Mouse (Mus musculus) thymus, adult 18-20 months (tissue): Measurements from ENCODE around the gene Esr1.

ENCODE experiments used
- DNase-seq, 2 experiments: peaks; one replicate each; pipeline ENCODE4 v3.0.0; 2022; ENCODE audit warnings: mixed read lengths in 2 of 2

The Esr1 gene

DNA sequence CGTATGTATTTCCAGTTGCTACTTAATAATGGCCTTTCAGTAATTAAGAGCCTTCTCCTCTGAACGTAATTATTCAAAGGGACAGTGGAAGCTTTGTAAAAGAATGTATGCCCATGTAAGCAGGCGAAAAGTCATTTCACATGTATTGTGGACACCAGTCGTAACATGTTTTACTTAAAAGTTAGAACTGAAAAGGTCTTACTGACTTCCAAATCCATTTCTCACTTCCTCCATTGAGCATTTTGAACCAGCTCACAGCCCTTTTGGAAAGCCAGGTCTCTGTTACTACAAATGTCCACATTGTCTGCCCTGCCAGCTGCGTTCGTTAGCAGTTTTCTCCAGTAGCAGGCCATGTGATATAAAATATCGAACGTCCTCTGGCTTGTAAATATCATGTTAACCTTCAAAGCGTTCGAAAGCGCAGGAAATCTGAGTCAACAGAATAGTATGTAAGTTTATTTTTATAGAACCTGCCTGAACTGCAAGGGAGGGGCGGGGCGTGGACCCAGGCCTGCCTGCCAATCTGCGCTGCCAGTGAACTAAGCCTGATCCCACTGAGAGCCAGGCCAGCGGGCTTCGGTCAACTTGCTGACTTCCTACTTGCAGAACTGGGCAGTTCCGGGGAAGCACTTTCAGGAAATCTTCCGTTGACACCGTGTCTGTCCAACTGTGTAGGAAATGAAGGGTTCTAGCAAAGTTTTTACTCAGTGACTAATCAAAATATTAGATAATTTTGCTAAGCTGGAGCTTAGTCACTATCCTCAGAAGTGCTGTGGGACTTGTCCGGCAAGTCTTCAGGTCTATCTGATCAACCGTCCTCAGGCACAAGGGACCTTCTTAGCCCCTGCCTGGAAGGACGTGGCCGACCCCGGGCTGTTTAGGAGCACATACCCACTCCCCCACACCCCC lies 9.5 kb downstream of the Esr1 start:
- DNase-seq, result peak; percentile 50 to 55

DNA sequence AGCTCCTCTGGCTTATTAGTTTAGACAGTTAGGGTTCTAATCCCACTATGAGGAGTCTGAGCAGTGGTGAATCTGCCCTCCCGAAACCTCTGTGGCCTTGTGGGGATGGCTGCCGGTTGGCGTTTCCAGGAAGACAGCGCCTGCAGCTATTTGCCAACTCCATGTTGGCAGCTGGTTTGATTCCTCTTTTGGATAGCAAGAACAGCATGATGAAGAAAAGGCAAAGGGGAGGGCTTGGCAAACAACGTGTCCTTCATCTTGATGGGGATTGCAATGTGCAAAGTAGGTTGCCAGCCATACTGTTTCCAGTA lies 10.1 kb downstream of the Esr1 start:
- DNase-seq, result no peak

DNA sequence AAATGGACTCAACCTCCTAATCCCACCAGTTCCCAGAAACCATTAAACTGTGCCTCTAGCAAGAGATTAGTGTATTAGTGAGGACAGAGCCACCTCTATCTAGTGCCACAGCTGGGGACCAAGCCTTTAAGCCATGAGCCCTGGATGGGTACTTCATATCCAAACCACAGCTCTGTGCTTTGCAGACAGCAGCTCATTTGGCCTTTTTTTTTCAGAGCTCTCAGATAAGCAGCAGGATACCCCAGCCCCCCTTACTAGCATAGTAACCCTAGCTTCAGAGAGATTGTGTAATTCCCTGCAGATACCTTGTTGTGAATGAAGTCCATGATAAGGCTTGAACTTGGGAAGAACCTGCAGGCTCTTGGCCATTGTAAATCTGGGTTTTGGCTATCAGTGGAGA lies 11.9 kb downstream of the Esr1 start:
- no peak for DNase-seq

DNA sequence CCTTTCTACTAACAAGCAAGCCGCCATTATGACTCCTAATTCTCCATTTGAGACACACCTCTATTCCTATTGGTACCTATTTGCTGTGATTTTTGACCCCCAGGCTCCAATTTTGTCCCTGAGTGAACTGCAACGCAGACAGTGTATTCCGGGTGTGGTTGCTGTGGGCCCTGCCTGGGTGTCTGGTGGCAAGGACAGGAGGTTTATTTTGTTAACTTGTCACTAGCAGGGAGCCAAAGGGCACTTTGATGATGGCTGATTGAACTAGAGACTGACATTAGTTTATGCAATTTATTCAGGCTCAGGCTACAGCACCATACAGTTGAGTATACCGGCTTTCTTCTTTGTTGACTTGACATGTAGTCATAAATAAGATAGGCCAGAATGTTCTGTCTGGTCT lies 13.2 kb downstream of the Esr1 start:
- no peak for DNase-seq

DNA sequence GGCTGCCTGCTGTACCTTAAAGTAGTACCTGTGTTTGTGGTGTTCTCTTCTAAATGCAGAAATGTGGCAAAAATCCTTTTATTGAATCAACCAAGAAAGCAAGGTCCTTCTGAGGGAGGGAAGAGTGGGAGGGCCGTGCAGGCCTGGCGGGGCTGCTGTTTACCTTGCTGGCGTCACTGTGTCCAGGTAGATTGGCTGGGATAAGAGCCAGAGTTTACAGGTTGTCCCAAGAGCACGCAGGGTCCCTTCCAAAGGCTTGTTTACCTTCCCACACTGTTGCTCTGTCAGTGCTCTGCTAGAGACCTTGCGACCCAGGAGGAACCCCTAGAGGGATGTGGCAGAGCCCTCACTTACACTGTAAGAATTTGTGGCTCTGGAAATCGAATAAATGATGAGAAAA lies 13.9 kb downstream of the Esr1 start:
- DNase-seq, result no peak

DNA sequence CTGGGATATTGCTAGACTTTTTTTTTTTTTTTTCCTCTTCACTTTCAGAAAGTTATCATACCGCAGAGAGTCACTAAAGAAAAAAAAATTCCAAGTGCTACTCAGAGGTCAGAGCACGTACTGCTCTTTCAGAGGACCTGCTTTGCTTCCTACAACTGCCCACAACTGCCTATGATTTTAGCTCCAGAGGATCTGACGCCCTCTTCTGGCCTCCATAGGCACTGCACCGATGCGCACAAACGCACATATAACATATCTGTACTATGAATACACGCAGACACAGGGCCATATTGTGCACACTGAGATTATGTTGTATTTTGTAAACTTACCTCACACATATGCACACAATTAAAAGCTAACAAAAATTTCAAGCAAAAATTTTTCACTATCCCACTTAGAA lies 15.0 kb downstream of the Esr1 start:
- no peak for DNase-seq

DNA sequence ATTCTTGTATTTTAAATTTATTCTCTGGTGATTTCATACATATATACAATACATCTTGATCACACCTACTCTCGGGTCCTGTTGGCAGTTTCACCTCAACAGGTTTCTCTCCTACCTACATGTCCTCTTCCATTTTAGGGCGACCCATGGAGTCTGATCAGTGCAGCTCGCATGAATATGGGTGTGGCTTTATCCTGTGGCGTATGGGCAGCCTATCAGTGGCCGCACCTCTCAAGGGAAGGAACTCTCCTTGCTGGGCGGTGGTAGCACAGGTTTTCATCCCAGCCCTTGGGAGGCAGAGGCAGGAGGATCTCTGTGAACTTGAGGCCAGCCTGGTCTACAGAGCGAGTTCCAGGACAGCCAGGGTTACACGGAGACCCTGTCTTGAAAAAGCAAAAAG lies 15.6 kb downstream of the Esr1 start:
- DNase-seq, result no peak

DNA sequence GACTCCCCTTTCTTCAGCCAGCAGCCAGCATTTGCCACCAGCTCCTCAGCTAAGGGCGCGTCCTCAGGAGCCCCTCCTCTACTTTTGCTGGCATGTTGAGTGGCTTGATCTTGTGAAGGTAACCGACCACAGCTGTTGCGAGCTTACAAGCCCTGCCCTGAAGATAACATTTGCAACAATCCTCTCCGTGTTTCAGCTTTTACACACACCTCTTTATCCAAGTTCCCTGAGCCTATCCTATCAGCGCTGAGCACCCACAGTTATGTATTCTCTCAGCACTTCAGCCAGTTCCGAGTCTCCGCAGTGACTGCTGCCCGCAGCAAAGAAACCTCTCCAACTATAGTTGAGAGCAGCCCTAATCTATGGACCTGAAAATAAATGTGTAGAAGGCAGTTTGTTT lies 16.0 kb downstream of the Esr1 start:
- no peak for DNase-seq

DNA sequence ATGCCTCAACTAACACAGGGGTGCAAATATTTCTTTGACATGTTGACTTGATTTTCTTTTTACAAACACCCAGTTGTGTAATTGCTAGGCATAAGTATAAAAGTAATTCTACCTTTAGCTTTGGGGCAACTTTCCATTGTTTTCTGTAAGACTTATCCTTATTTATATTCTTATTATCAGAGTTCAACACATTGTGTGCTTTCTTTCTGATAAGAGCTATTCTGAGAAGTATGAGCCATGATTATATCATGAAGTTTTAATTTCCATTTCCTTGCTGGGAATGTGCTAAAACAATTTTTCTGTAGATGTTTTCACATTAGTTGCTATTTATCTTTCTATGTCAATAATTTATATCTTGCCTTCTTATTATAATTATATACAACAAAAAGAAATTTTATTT lies 17.9 kb downstream of the Esr1 start:
- DNase-seq, result no peak

DNA sequence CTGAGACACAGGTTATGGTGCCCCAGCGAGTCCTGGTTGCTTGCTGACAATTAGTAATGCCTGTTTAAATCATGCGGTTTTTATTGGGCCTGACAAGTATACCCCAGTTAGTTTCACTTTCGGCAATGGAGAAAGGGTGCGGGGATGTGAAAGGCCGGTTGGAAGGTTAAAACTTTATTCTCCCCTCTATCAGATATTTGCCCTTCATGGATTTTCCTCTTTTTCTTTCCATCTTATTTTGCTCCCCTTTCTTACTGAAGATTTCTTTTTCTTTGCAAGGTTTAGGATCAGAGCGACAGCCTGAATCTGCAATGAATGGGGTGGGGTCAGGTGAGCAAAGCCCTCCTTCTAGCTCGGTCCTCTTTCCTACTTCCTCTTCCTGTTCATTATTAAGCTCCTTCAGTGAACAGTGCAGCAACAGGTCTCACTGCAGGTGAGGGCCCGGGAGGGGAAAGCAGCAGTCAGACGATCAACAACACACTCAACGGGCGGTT lies 20.9 kb downstream of the Esr1 start:
- DNase-seq, result peak; percentile 16 to 33

DNA sequence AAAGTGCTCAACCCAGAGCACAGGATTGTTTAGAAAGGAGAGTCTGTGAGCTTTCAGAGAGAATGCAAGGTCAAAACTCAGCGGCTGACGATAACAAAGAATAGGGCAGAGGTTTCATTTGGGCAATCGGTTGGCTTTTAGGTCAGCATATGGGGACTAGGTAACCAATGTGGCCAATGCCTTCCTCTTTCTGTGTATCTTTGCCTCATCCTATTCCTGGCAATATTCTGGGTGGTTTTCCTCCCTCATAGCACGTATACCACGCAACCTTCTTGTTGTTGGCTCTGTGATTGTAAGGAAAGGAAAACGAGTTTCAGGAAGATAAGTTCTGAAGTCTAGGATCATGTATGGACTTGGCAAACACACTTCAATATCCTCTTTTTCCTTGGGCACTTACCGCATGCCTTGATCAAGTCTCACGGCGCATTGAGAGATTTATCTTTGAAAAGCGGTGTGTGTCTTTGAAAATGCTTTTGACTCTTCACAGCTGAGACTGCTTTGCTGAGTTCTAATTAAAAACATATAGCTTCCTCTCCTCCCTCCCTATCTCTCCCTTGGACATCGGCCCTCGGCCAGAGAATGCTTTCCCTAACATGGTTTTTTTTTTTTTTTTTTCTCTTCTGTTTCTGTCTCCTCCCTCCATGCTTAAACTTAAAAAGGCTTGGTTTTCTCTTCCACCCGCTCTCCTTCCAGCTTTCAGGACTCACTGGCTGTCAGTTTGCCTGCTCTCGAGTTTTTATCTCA lies 22.1 kb downstream of the Esr1 start:
- DNase-seq, result no peak

DNA sequence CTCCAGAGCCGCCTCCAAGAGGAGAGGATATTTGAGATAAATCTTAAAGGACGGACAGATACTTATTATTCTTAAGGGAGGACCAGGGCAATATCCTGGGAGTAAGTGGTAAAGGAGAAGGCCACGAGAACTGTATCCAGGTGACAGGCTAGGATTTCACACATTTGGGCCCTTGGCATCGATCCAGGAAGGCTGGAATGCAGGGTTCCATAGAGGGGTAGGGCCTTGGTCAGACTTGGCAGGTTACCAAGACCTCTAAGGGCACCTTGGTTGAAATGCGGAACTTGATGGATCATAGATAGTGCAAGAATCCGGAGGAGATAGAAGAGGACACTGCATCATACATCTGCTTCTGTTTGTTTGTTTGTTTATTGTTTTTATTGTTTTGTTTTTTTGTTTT lies 24.3 kb downstream of the Esr1 start:
- DNase-seq, result no peak

DNA sequence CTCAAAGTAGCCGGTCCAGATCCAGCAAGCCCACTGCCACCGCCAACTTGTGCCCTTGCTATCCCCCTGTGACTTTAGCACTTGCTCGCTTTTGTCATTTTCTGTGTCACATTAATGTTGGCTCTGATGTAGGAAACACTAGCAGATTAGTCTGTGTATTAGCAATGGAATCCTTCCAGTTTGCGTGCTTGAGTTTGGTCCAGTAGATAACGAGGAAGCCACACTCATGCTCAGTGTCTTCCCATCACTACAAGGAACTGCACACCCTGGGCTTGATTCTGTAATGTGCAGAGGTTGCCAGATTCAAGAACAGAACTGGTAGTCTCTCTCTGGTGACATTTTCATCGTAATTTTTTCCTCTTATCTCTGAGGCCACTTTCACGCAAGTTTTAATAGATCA lies 34.7 kb downstream of the Esr1 start:
- DNase-seq, result no peak

DNA sequence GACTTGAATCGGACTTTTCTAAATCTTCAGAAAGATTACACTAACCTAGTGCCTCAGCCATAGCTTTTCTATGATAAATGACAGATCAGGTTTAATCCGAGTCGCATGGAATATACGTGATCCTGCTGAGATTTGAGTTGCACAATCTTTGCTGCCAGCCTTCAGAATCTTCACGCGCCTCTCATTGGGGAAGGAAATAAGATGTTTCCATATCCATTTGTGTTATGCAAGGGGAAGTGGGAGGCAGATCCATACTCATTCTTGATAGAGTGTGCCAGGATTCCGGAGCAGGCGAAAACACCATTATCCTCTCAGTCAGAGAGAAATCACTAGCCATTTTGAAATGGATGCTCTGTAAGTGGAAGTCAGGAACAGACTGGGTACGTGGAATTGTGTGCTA lies 35.5 kb downstream of the Esr1 start:
- DNase-seq, result no peak

DNA sequence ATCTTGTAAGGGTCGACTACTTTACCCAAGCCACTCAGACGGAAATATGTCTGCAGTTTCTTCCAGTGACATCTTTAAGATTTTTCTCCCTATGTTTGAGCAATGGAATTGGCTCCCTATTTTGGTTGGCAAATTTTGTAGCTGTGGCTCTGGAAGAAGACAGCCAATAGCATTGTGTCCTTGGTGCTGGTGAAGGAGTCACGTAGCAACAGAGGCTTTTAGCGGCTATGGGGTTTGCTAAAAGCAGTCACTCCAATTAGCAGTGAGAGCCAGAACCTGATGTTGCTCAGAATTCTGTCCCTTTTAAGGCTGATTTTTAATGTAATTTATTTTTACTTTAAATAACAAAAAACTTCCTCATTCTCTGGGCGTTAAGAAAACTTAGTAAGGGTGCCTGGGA lies 54.0 kb downstream of the Esr1 start:
- no peak for DNase-seq

DNA sequence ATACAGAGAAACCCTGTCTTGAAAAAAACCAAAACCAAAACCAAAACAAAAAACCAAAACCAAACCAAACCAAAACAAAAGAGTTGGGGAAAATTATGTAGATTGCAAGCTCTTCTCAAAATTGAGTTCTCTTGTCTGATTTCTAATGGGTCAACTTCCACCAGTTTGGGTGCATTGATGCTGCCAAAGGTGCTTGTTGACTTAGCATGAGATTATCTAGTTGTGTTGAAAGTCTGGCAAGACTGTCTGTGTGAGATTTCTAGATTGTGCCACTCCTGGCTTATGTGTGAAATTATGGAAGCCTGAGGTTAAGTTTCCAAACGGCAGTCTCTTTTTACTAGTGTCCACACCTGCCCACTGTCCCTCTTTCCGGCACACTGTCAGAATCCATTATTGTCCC lies 55.6 kb downstream of the Esr1 start:
- no peak for DNase-seq

DNA sequence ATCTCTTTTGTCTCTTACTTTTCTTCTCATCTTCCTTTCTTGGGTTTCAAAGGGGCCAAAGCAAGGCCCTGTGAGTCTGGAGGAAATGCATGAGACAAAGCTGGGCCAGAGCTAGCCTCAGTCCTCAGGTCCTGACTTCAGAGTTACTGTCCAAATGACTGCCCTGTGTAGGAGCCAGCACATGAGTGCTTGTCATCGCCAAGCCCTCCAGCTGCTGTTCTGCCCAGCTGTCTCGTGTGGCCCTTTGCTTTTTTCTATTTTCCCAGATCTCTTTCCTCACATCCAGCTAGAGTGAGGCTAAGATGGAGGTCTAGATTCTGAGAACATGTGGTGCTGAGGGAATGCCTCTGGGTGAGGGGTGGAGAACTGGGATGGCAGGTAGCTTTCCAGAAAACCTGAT lies 58.7 kb downstream of the Esr1 start:
- DNase-seq, result no peak

DNA sequence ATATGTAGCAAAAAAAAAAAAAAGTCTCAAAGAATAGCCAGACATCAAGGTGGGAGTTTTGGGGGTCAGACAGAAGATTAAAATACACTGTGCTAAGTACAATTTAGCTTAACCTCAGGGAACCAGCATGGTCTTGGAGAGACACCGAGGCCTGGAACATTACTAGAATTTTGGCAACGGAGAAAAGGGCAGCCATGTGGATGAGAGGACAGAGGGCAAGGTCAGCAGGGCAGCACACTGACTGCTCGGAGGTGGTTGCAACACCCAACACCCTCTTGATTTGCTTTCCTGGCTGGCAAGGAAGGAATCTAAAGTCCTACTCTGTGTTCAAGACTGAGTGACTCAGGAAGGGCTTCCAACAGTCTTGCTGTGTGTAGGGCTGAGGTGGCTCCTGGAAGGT lies 60.5 kb downstream of the Esr1 start:
- no peak for DNase-seq

DNA sequence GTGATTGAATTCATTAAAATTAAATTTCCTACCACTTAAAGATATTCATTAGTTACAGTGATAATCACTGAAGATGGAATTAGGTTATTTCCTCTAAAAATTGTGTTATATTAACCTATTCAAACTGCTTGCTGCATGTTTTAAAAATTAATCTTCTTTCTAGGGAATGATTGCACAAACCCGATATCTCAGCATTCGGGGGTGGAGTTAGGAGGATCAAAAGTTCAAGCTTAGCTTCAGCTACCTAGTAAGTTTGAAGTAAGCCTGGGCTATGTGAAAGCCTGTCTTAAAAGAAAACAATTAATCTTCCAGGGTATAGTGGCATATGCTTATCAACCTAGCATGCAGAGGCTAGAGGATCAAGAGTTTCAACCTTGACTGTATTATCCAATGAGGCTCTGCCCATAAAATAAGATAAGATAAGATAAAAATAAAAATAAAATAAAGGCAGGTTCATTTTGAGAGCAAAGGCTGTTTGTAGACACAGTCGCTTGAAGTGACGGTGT lies 62.0 kb downstream of the Esr1 start:
- no peak for DNase-seq

DNA sequence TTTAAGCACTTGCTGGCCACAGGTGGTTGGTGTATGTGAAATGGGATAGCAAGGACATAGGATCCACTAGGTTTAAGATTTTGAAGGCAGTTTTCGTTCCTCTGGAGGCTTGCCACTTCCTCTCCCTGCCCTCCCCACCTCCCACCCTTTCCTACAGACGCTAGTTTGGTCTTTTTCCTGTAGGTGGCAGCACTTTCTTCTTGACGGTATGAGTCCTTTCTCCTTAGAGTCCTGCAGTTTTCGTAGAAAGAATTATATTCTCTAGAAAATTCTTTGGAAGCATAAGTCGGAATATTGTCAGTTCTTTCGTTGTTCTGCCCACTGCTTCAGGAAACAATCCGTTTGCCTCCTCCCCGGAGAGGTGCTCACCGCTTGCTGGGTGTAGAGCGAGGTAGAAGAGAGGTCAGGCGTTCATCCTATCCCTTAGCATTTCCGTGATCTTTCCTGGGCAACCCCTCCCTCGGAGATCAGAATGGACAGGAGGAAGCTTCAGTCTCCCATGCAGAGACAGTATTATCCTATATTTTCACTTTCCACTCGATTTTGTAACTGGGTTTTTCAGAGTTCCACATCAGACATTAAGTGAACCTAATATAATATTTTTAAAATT lies 63.7 kb downstream of the Esr1 start:
- DNase-seq, result peak in 1 of 2 experiments; percentile 6

DNA sequence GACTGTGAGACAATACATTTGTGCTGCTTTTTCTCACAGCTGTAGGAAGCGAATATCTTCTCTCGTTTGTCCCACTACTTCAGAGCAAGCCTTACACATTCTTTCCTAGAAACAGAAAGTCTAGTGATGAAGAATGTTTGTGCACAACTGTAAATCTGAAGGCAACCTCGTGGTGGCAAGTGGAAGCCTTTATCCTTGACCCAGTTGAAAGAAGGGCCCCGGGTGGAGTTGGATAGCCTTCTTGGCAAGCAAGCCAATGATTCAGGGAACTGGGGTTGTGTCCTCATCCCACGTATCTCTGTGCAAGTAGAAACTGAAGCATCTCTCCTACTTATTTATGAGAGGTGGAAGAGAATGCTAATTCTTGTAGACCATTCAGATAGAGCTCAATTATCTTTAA lies 71.7 kb downstream of the Esr1 start:
- DNase-seq, result no peak

DNA sequence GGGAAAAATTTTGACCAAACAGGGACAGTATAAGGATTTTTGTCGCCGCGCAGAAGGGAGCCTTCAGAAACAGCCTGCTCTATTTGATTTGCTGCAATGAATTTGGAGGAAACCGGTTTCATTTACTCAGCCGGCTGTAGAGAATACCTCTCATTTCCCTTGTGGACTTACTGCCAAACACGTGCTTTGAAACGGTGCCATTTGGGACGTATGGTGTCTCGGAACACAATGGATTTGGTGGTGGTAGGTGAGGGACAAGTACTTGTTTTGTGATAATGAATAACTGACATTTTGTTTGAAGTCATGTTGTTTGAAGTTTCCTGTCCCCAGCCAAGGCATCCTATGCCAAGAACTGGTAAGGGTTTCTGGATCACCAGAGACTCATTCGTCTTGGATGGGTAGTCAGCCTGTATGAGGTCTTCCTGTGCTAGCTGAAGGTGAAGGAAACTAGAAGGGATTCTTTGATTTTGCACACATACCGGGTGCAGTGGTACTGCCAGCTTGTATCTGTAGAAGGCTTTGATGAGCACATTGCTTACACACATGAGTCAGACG lies 72.4 kb downstream of the Esr1 start:
- DNase-seq, result no peak

DNA sequence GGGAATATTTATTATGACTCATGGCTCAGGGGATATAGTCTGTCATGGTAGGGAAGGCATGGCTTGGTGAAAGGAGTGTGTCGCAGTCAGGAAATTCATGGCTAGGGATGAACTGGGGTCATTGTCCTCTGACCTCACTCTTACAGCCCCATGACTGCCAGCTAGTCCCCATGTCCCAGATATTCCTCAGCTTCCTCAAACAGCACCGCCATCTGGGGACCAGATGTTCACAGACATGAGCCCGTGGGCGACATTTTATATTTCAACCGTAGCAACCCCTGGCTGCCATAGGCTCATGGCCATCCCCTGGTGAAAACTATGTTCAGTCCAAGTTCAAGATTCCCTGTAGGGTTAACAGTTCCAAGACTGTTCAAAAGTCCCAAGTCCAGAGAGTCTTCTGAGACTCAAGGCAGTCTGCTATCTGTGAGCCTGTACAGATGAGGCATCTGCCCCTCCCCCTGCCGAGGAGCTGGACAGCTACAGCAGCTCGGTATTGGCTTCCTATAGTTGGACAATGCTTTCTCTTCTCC lies 83.0 kb downstream of the Esr1 start:
- no peak for DNase-seq
